Mouse (Mus musculus) midbrain, embryonic 11.5 days (tissue): ENCODE measurements around the gene Tyw1. TPM values are rescaled to one million over a fixed set of nuclear protein-coding genes. Genes with fewer than 3 reads are reported as not detected.
A peak's percentile ranks its signal among the peaks of the same experiment; 100 is the strongest.

ENCODE experiments used
- ATAC-seq: fragments of 200-750 bp; cut with Nextera tagmentation; 2 replicates; pipeline ENCODE4 v1.8.0; 2017; ENCODE audit warnings: moderate TSS enrichment, moderate library complexity; ENCODE audit not compliant: low FRiP score
- DNase-seq: peaks from one replicate; pipeline ENCODE4 v3.0.0; 2015; ENCODE audit warnings: low spot score; ENCODE audit errors: missing footprints
- H3K27ac ChIP-seq: fragments of 300-500 bp; sonication (generic); 2 replicates; pipeline ENCODE4 v1.5.1; 2014; ENCODE audit warnings: low read depth, low read length
- H3K27me3 ChIP-seq: fragments of 300-500 bp; sonication (generic); 2 replicates; pipeline ENCODE4 v1.6.1; 2014; ENCODE audit warnings: mild to moderate bottlenecking, low read length, moderate library complexity, mixed read lengths; ENCODE audit not compliant: control insufficient read depth, insufficient read depth
- H3K36me3 ChIP-seq: fragments of 300-500 bp; sonication (generic); 2 replicates; pipeline ENCODE4 v1.6.1; 2014; ENCODE audit warnings: mild to moderate bottlenecking, low read length, moderate library complexity, mixed read lengths; ENCODE audit not compliant: control insufficient read depth, insufficient read depth
- H3K4me1 ChIP-seq: fragments of 300-500 bp; sonication (generic); 2 replicates; pipeline ENCODE4 v1.6.1; 2014; ENCODE audit warnings: low read length; ENCODE audit not compliant: control insufficient read depth, insufficient read depth
- H3K4me2 ChIP-seq: fragments of 300-500 bp; sonication (generic); 2 replicates; pipeline ENCODE4 v1.6.1; 2014; ENCODE audit warnings: mild to moderate bottlenecking, moderate library complexity
- H3K4me3 ChIP-seq: fragments of 300-500 bp; sonication (generic); 2 replicates; pipeline ENCODE4 v1.5.1; 2014; ENCODE audit warnings: low read depth, low read length
- H3K9ac ChIP-seq: fragments of 300-500 bp; sonication (generic); 2 replicates; pipeline ENCODE4 v1.6.1; 2014; ENCODE audit warnings: low read length
- H3K9me3 ChIP-seq: fragments of 300-500 bp; sonication (generic); 2 replicates; pipeline ENCODE4 v1.6.1; 2016; ENCODE audit warnings: low read length; ENCODE audit not compliant: control insufficient read depth
- WGBS: fragments of 180-500 bp; shearing (Covaris S2); extraction: QIAGEN DNeasy Blood & Tissue Kit; methylation state at CpG from one replicate; pipeline ENCODE4 v1.1.7; 2014; 5-methylcytosine and 5-hydroxymethylcytosine counted together
- polyA plus RNA-seq: library from polyadenylated mRNA; unstranded; fragments of >200 nt; fragmentation: Nextera tagmentation; extraction: Ambion mirVana; gene quantifications from 2 replicates; pipeline ENCODE4 v1.2.1, GENCODE M21; 2014

Gene Tyw1
- polyA plus RNA-seq, 1 experiment from 2014 or later = 32.1 TPM

DNA sequence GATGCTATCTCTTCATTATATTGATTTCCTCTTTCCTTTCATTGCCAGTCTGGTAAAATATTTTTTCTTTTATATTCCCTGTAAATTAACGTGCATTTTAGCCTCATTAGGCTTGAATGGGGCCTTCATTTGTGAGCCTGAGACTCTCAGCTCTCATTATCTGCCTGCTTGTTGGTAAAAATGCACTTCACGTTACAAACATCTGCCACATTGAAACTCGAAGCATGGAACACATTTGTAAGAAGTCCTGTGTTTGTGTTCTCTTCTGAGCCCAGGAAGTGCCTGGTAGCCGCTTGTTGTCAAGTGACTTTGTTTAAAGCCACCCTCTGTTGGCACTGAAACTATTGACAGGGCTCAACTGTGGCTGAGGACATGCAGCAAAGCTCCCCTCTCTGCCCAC, 75.8 kb downstream of the Tyw1 start:
- Histone ChIP-seq H3K27ac (no peak overlapping the region), H3K9ac (no peak overlapping the region)

GRCm38 (mm10) chr5:130333566-130333965, 78.1 kb downstream of the Tyw1 start:
- no peaks in the 10 kb centered on the region for H3K4me1 ChIP-seq
- WGBS = 84% methylated on average over 7 of the region's 7 CpGs
- no peak overlapping the region for H3K4me3 ChIP-seq
- H3K9me3 ChIP-seq = no peaks in the 10 kb centered on the region
- no peak overlapping the region for H3K9ac ChIP-seq
- DNase-seq (peak; percentile 2), ATAC-seq (no peak)
- no peak overlapping the region for H3K27ac ChIP-seq
- H3K4me2 ChIP-seq = no peak overlapping the region
- H3K36me3 ChIP-seq = peaks cover 11% of the 10 kb centered on the region
- no peaks in the 10 kb centered on the region for H3K27me3 ChIP-seq

More for the DNA sequence above, 75.8 kb downstream of the Tyw1 start:
- no peak overlapping the region for H3K4me3 ChIP-seq
- ATAC-seq (no peak), DNase-seq (peak; percentile 51)
- H3K36me3 ChIP-seq = peaks cover 10% of the 10 kb centered on the region; the same call in 1 of the 2 replicates
- H3K27me3 ChIP-seq = no peaks in the 10 kb centered on the region
- no peak overlapping the region for H3K4me2 ChIP-seq
- no peaks in the 10 kb centered on the region for H3K9me3 ChIP-seq
- 82% methylated on average over 4 of the region's 4 CpGs for WGBS
- no peaks in the 10 kb centered on the region for H3K4me1 ChIP-seq

DNA sequence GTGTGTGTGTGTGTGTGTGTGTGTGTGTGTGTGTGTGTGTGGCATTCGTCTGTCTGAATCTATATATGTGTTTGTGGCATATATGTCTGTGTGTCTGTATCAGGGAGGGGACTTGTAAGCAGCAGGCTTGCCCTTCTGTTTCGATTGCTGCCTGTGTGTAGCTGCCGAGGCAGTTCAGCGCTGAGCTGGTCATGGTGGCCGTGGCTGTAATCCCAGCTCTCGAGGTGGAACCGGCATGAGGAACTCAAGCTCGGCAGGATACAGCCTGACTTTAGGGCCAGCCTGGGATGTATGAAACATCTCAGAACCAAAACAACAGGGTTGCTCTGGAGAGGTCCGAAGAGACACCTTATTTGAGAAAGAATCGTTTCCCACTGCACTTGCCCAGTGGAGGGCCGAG, 78.6 kb downstream of the Tyw1 start:
- whole genome bisulfite sequencing = 97% methylated on average over 11 of the region's 11 CpGs
- H3K4me1 ChIP-seq = no peaks in the 10 kb centered on the region
- H3K9me3 ChIP-seq = no peaks in the 10 kb centered on the region
- no peak for ATAC-seq
- no peak overlapping the region for H3K4me2 ChIP-seq
- peak; percentile 41 for DNase-seq
- H3K27me3 ChIP-seq = no peaks in the 10 kb centered on the region
- H3K4me3 ChIP-seq = no peak overlapping the region
- no peak overlapping the region for H3K27ac ChIP-seq
- peaks cover 11% of the 10 kb centered on the region for H3K36me3 ChIP-seq
- no peak overlapping the region for H3K9ac ChIP-seq

DNA sequence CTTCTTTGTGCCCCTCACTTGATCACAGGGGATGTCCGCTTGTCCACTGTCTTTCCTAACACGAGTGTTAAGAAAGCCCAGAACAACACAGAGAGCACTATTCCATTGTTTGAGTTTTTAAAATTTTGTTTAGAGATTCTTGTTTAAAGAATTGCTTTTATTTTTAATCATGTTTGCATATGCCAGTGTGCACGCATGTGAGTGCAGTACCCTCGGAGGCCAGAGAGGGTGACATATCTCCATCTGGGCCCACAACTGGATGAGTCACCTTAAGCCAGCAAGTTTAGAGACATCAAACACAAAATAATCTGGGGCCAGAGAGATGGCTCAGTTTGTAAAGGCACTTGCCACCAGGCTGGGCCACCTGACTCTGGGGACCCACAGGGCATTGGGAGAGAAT, 80.0 kb downstream of the Tyw1 start:
- WGBS = 97% methylated on average over 4 of the region's 4 CpGs
- Histone ChIP-seq H3K27ac (no peak overlapping the region), H3K4me3 (no peak overlapping the region), H3K27me3 (no peaks in the 10 kb centered on the region), H3K4me2 (no peak overlapping the region), H3K4me1 (no peaks in the 10 kb centered on the region), H3K9ac (no peak overlapping the region), H3K9me3 (no peaks in the 10 kb centered on the region), H3K36me3 (peaks cover 11% of the 10 kb centered on the region)
- peak; percentile 77 for DNase-seq
- no peak for ATAC-seq

DNA sequence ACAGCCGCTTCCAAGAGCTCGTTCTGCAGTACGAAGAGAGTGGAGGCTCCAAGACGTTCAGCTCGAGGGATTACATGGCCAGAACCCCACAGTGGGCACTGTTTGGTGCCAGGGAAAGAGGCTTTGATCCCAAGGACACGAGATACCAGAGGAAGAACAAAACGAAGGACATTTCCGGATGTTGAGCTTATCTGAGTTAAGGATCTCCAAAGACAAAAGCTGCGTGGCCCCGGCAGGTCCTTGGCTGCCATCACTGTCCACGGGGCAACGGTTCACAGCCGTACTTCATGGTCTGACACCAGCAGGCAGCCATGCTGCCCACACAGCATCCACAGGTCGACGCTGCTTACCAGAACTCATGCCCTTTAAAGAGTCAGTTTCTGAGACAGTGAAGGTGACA, 85.2 kb downstream of the Tyw1 start:
- Histone ChIP-seq H3K9me3 (no peaks in the 10 kb centered on the region), H3K9ac (no peak overlapping the region), H3K27me3 (no peaks in the 10 kb centered on the region), H3K36me3 (peaks cover 3% of the 10 kb centered on the region), H3K4me2 (no peak overlapping the region), H3K4me1 (no peaks in the 10 kb centered on the region), H3K27ac (no peak overlapping the region), H3K4me3 (no peak overlapping the region)
- ATAC-seq (no peak), DNase-seq (no peak)
- 91% methylated on average over 15 of the region's 15 CpGs for WGBS

DNA sequence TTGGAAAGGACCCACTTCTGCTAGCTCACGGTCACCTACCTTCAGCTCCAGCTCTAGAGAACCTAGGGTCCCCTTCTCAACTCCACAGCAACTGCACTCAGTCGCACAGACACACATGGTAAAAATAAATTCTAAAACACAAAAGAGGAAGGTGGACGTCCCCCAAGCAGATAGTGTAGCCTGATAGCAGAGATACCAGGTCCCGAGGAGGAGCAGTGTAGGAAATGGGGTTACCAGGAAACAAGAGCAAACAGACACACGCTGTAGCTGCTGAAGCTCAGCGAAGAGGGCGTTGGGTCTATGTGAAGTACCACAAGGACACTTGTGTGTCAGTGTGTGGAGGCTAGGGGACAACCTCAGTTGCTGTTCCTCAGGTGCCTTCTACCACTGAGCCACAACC, 89.6 kb downstream of the Tyw1 start:
- DNase-seq (peak; percentile 10), ATAC-seq (no peak)
- no peaks in the 10 kb centered on the region for H3K36me3 ChIP-seq
- H3K9me3 ChIP-seq = peaks cover 2% of the 10 kb centered on the region; the same call in 1 of the 2 replicates
- H3K4me1 ChIP-seq = no peaks in the 10 kb centered on the region
- no peaks in the 10 kb centered on the region for H3K27me3 ChIP-seq
- H3K4me3 ChIP-seq = no peak overlapping the region
- no peak overlapping the region for H3K4me2 ChIP-seq
- no peak overlapping the region for H3K9ac ChIP-seq
- no peak overlapping the region for H3K27ac ChIP-seq
- 94% methylated on average over 7 of the region's 7 CpGs for WGBS

- no peak overlapping the region for H3K4me3 ChIP-seq
- H3K9me3 ChIP-seq = peaks cover 2% of the 10 kb centered on the region; the same call in 1 of the 2 replicates
- WGBS = 88% methylated on average over 2 of the region's 2 CpGs
- no peak for DNase-seq
- H3K27ac ChIP-seq = no peak overlapping the region
- H3K9ac ChIP-seq = no peak overlapping the region
- no peaks in the 10 kb centered on the region for H3K4me1 ChIP-seq
- no peak for ATAC-seq
- no peaks in the 10 kb centered on the region for H3K36me3 ChIP-seq
- H3K4me2 ChIP-seq = no peak overlapping the region
- no peaks in the 10 kb centered on the region for H3K27me3 ChIP-seq
Measured at GRCm38 (mm10) chr5:130345871-130346270, 90.5 kb downstream of the Tyw1 start.

DNA sequence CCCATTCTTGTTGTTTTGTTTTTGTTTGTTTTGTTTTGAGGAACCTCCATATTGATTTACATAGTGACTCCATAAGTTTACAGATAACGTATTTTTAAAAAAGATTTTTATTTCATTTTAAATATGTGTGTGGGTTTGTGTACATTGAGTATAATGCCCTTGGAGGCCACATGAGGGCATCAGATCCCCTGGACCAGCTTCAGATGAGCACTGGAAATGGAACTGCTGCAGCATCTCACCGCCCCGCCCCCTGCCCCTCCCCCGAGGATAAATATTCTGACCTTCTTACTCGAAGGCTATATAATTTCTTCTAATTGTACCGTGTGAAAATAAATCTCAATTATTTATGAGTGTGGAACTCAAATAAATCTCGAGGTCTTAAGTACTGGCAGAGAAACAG, 99.8 kb downstream of the Tyw1 start:
- WGBS = 67% methylated on average over 7 of the region's 7 CpGs
- no peak overlapping the region for H3K4me2 ChIP-seq
- DNase-seq = no peak

GRCm38 (mm10) chr5:130363111-130363510, 107.7 kb downstream of the Tyw1 start:
- Histone ChIP-seq H3K4me3 (no peak overlapping the region), H3K27ac (no peak overlapping the region), H3K36me3 (no peaks in the 10 kb centered on the region), H3K9me3 (no peaks in the 10 kb centered on the region), H3K27me3 (no peaks in the 10 kb centered on the region), H3K4me1 (peaks cover 4% of the 10 kb centered on the region; the same call in 1 of the 2 replicates), H3K4me2 (no peak overlapping the region), H3K9ac (no peak overlapping the region)
- no peak for ATAC-seq
- no peak for DNase-seq
- 59% methylated on average over 4 of the region's 4 CpGs for WGBS

More for the DNA sequence above, 99.8 kb downstream of the Tyw1 start:
- ATAC-seq = no peak
- Histone ChIP-seq H3K36me3 (no peaks in the 10 kb centered on the region), H3K9ac (no peak overlapping the region), H3K27ac (no peak overlapping the region), H3K4me1 (no peaks in the 10 kb centered on the region), H3K4me3 (no peak overlapping the region), H3K27me3 (no peaks in the 10 kb centered on the region), H3K9me3 (no peaks in the 10 kb centered on the region)

GRCm38 (mm10) chr5:130363773-130364172, 108.4 kb downstream of the Tyw1 start:
- Histone ChIP-seq H3K9ac (no peak overlapping the region), H3K4me3 (no peak overlapping the region), H3K9me3 (no peaks in the 10 kb centered on the region), H3K4me1 (peaks cover 4% of the 10 kb centered on the region; the same call in 1 of the 2 replicates), H3K4me2 (no peak overlapping the region), H3K27me3 (no peaks in the 10 kb centered on the region), H3K36me3 (no peaks in the 10 kb centered on the region), H3K27ac (no peak overlapping the region)
- 52% methylated on average over 3 of the region's 3 CpGs for WGBS
- no peak for DNase-seq
- no peak for ATAC-seq
